Mouse (Mus musculus) MEL (cell line): ENCODE results near the gene Zfp687. TPM values are rescaled to one million over a fixed set of nuclear protein-coding genes. Genes with fewer than 3 reads are reported as not detected.

Experiments used
- DNase-seq: peaks from one replicate; pipeline ENCODE4 v3.0.0; 2011; ENCODE audit warnings: low read depth, low spot score
- H3K27ac ChIP-seq: 2 replicates; pipeline ENCODE4 v1.5.1; 2012; ENCODE audit warnings: low read depth, mild to moderate bottlenecking, control low read depth, low read length, moderate library complexity; ENCODE audit not compliant: control insufficient read depth
- H3K27me3 ChIP-seq, 2 experiments: fragments of 150-350 bp in 1 of 2; sonication (generic) in 1 of 2; 2 replicates each; pipeline ENCODE4 v1.6.1; 2012; ENCODE audit warnings: low read length in 2 of 2, mild to moderate bottlenecking in 2 of 2, improper control_type of control experiment in 1 of 2, moderate library complexity in 1 of 2; ENCODE audit not compliant: insufficient read depth in 2 of 2, control insufficient read depth in 1 of 2
- H3K36me3 ChIP-seq, 2 experiments: 2 replicates each; pipeline ENCODE4 v1.6.1; 2012 to 2014; ENCODE audit warnings: low read length in 2 of 2, improper control_type of control experiment in 1 of 2, inconsistent platforms in 1 of 2, mild to moderate bottlenecking in 1 of 2; ENCODE audit not compliant: insufficient read depth in 2 of 2, control insufficient read depth in 1 of 2
- H3K4me1 ChIP-seq, 2 experiments: fragments of 150-350 bp in 1 of 2; sonication (generic) in 1 of 2; 2 replicates each; pipeline ENCODE4 v1.6.1; 2012; ENCODE audit warnings: low read length in 2 of 2, improper control_type of control experiment in 1 of 2, mild to moderate bottlenecking in 1 of 2; ENCODE audit not compliant: insufficient read depth in 2 of 2, control insufficient read depth in 1 of 2
- H3K4me3 ChIP-seq, 2 experiments: fragments of 150-350 bp in 1 of 2; sonication (generic) in 1 of 2; 2 replicates each; pipeline ENCODE4 v1.5.1; 2012; ENCODE audit warnings: low read depth in 2 of 2, low read length in 2 of 2, mild to moderate bottlenecking in 2 of 2, moderate library complexity in 2 of 2, control low read depth in 1 of 2, improper control_type of control experiment in 1 of 2; ENCODE audit not compliant: control insufficient read depth in 1 of 2, insufficient read depth in 1 of 2
- H3K79me2 ChIP-seq: 2 replicates; pipeline ENCODE4 v1.6.1; 2012; ENCODE audit warnings: mild to moderate bottlenecking, low read length, moderate library complexity; ENCODE audit not compliant: control insufficient read depth, poor library complexity, insufficient read depth
- H3K9ac ChIP-seq: 2 replicates; pipeline ENCODE4 v1.6.1; 2012; ENCODE audit warnings: low read depth, mild to moderate bottlenecking, control low read depth, low read length, moderate library complexity; ENCODE audit not compliant: control insufficient read depth, poor library complexity, severe bottlenecking
- H3K9me3 ChIP-seq: fragments of 150-350 bp; sonication (generic); replicated peaks from 2 replicates; pipeline ENCODE4 v1.6.1; 2012; ENCODE audit warnings: mild to moderate bottlenecking, low read length, improper control_type of control experiment, moderate library complexity; ENCODE audit not compliant: insufficient read depth
- CHD2 ChIP-seq: IDR thresholded peaks from 2 replicates; pipeline ENCODE4 v1.6.1; 2011; ENCODE audit warnings: low read length, improper control_type of control experiment
- E2F4 ChIP-seq: IDR thresholded peaks from 2 replicates; pipeline ENCODE4 v1.6.1; 2011; ENCODE audit warnings: low read depth, low read length, improper control_type of control experiment, borderline replicate concordance
- ELF1 ChIP-seq: IDR thresholded peaks from 2 replicates; pipeline ENCODE4 v1.6.1; 2014; ENCODE audit warnings: low read depth, mild to moderate bottlenecking, inconsistent platforms, low read length, improper control_type of control experiment, moderate library complexity
- GABPA ChIP-seq: IDR thresholded peaks from 2 replicates; pipeline ENCODE4 v1.6.1; 2012; ENCODE audit warnings: low read depth, mild to moderate bottlenecking, inconsistent platforms, low read length, improper control_type of control experiment, moderate library complexity
- GATA1 ChIP-seq: IDR thresholded peaks from 2 replicates; pipeline ENCODE4 v1.6.1; 2011; ENCODE audit warnings: low read depth, low read length, improper control_type of control experiment
- MAX ChIP-seq: IDR thresholded peaks from 2 replicates; pipeline ENCODE4 v1.6.1; 2011; ENCODE audit warnings: low read length, improper control_type of control experiment
- MXI1 ChIP-seq: IDR thresholded peaks from 2 replicates; pipeline ENCODE4 v1.6.1; 2011; ENCODE audit warnings: mild to moderate bottlenecking, low read depth, low read length, improper control_type of control experiment
- NRF1 ChIP-seq: IDR thresholded peaks from 2 replicates; pipeline ENCODE4 v1.6.1; 2014; ENCODE audit warnings: low read depth, mild to moderate bottlenecking, inconsistent platforms, low read length, improper control_type of control experiment, moderate library complexity; ENCODE audit not compliant: poor library complexity, insufficient read depth, severe bottlenecking
- POLR2A ChIP-seq, 2 experiments: IDR thresholded peaks; 2 replicates each; pipeline ENCODE4 v1.6.1; 2011 to 2012; ENCODE audit warnings: low read length in 2 of 2, mild to moderate bottlenecking in 2 of 2, control low read depth in 1 of 2, improper control_type of control experiment in 1 of 2, low read depth in 1 of 2, moderate library complexity in 1 of 2; ENCODE audit not compliant: control insufficient read depth in 1 of 2, insufficient read depth in 1 of 2, poor library complexity in 1 of 2
- RAD21 ChIP-seq: IDR thresholded peaks from 2 replicates; pipeline ENCODE4 v1.6.1; 2011; ENCODE audit warnings: mild to moderate bottlenecking, low read depth, low read length, improper control_type of control experiment
- RCOR1 ChIP-seq: IDR thresholded peaks from 2 replicates; pipeline ENCODE4 v1.6.1; 2012; ENCODE audit warnings: low read depth, mild to moderate bottlenecking, inconsistent platforms, low read length, improper control_type of control experiment
- SIN3A ChIP-seq: IDR thresholded peaks from 2 replicates; pipeline ENCODE4 v1.6.1; 2012; ENCODE audit warnings: low read length, improper control_type of control experiment, inconsistent platforms
- SMC3 ChIP-seq: IDR thresholded peaks from 2 replicates; pipeline ENCODE4 v1.6.1; 2011; ENCODE audit warnings: low read depth, low read length, improper control_type of control experiment
- TAL1 ChIP-seq: IDR thresholded peaks from 2 replicates; pipeline ENCODE4 v1.6.1; 2012; ENCODE audit warnings: mild to moderate bottlenecking, inconsistent platforms, low read length, moderate library complexity, mixed read lengths
- UBTF ChIP-seq: IDR thresholded peaks from 2 replicates; pipeline ENCODE4 v1.6.1; 2012; ENCODE audit warnings: low read depth, mild to moderate bottlenecking, inconsistent platforms, low read length, improper control_type of control experiment, moderate library complexity, borderline replicate concordance; ENCODE audit not compliant: insufficient read depth
- ZNF384 ChIP-seq: IDR thresholded peaks from 2 replicates; pipeline ENCODE4 v1.6.1; 2012; ENCODE audit warnings: low read depth, mild to moderate bottlenecking, inconsistent platforms, low read length, improper control_type of control experiment
- polyA plus RNA-seq, 2 experiments: library from polyadenylated mRNA; stranded (reverse) in 1 of 2; unstranded in 1 of 2; fragments of >175 nt in 1 of 2; fragments of >200 nt in 1 of 2; gene quantifications; 2 replicates each; pipeline versions ENCODE4 v1.2.1 to v1.2.4; 2012; ENCODE audit warnings: low replicate concordance in 2 of 2, low read depth in 1 of 2; ENCODE audit not compliant: insufficient read length in 2 of 2, insufficient read depth in 1 of 2, missing spikeins in 1 of 2
- total RNA-seq: library from RNA; depleted of rRNA; stranded (reverse); fragments of 300-350 nt; gene quantifications from 2 replicates; pipeline ENCODE4 v1.2.3, GENCODE M21; 2012

The Zfp687 gene
- total and polyA plus RNA-seq, 3 experiments = 14.5 to 36.6 TPM; not detected in 1

DNA sequence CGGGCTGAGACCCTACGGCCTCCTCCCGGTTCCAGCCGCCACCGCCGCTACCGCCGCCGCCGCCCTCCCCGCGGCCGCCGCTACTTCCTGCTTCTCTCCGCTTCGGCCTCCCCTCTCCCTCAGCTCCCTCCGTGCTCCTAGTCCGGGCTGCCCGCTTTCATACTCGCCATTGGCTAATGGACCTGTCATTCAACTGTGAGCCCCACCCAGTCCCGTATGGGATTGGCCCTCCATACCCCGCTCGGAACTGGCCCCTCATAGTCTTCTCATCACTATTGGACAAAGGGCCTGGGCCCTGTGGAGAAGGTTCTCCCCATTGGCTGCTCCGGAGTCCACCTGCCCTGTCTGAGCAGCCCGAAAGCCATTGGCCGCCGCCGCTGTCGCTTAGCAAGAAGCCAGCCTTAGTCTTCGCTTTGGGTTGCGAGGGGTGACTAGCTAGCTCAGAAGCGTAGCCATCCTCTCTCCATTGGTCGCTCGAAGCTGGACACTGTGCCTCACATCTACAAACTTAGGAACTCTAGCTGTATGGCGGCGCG is at the start of gene Zfp687 (continued):
- TF ChIP-seq MAX = no peak
- TF ChIP-seq POLR2A (IDR thresholded peaks at IDR 0.05; ENCODE audit: control insufficient read depth in 1 of 2, insufficient read depth in 1 of 2, low read depth in 1 of 2, low read length in 2 of 2, poor library complexity in 1 of 2) = peak; percentile 83 to 94
- no peak for TF ChIP-seq RCOR1

DNA sequence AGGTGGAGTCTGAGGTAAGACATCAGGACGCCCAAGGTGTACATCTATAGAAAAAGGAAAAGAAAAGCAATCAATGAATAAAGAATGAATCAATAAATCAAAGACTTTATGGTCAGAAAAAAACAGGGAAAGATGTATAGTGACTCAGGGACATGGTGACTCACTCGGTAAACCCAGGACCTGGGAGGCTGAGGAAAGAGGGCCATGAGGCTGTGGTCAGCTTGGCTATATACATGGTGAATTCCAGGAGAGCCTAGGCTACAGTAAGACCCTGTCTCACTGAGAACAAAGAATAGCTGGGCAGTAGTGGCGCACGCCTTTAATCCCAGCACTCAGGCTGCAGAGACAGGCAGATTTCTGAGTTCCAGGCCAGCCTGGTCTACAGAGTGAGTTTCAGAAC is 48.5 kb upstream of the Zfp687 start:
- Histone ChIP-seq H3K9me3 (no peaks in the 10 kb centered on the region), H3K27ac (no peak overlapping the region), H3K36me3 (peaks cover 0 to 79% of the 10 kb centered on the region in 2 experiments; a peak in 2 of 4 replicates), H3K4me1 (no peaks in the 10 kb centered on the region), H3K79me2 (no peaks in the 10 kb centered on the region)
- no peak for TF ChIP-seq ZNF384
- TF ChIP-seq GABPA = no peak
- TF ChIP-seq MXI1 = no peak
- no peak for TF ChIP-seq E2F4
- TF ChIP-seq CHD2 = no peak
- TF ChIP-seq POLR2A (IDR thresholded peaks at IDR 0.05; ENCODE audit: control insufficient read depth in 1 of 2, insufficient read depth in 1 of 2, low read depth in 1 of 2, low read length in 2 of 2, poor library complexity in 1 of 2) = no peak
- no peak for TF ChIP-seq MAX
- TF ChIP-seq NRF1 = no peak
- TF ChIP-seq RAD21 = no peak
- TF ChIP-seq GATA1 = no peak
- no peak for TF ChIP-seq UBTF
- TF ChIP-seq, all 39 proteins: peak for 0
- no peak for DNase-seq
- Histone ChIP-seq H3K9ac (no peak overlapping the region), H3K4me3 (no peak overlapping the region), H3K27me3 (no peaks in the 10 kb centered on the region)

DNA sequence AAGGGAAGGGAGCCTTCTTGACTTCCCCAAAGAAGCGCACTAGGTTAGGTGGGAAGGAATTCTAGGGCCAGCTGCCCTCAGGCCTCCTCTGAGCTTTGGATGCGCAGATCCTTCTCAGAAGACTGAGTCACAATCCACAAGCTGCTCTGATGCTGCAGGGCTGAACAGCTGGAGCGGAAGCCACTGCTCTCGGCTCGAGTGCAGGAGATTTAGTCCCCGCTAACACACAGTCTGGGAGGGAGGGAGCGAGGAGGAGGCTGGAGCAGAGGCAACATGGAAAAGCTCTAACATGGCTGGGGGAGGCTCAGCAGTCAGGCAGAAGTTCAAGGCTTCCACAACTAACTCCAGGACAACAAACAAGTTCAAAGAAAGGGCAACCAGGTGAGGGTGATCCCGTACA is 42.8 kb upstream of the Zfp687 start:
- Histone ChIP-seq H3K9me3 (no peaks in the 10 kb centered on the region), H3K27me3 (no peaks in the 10 kb centered on the region), H3K36me3 (peaks cover 32 to 36% of the 10 kb centered on the region in 2 experiments), H3K9ac (no peak overlapping the region), H3K79me2 (no peaks in the 10 kb centered on the region), H3K27ac (no peak overlapping the region), H3K4me3 (no peak overlapping the region), H3K4me1 (peaks cover 26 to 27% of the 10 kb centered on the region in 2 experiments)
- no peak for TF ChIP-seq SMC3
- DNase-seq = no peak

DNA sequence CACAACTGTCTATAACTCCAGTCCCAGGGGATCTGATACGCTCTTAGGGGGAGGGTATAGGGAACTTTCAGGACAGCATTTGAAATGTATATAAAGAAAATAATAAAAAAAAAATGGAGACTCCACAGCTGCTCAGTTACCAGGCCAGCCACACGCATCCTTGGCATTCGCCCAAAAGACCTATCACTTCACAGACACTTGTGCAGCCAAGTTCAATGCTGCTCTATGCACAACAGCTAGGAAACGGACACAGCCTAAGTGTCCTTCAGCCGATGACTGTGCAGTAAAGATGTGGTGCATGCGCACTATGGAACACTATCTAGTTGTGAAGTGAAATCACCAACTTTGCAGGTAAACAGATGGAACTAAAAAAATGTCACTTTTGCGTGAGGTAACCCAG is 41.0 kb upstream of the Zfp687 start:
- peaks cover 29 to 35% of the 10 kb centered on the region in 2 experiments for H3K4me1 ChIP-seq
- TF ChIP-seq ELF1 = no peak
- no peak for TF ChIP-seq SIN3A
- TF ChIP-seq TAL1 = peak; percentile 84
- TF ChIP-seq RAD21 = no peak
- H3K36me3 ChIP-seq = peaks cover 17 to 42% of the 10 kb centered on the region in 2 experiments
- peak overlapping the region; percentile 39 for H3K9ac ChIP-seq
- DNase-seq = peak; percentile 100
- no peaks in the 10 kb centered on the region for H3K9me3 ChIP-seq
- H3K27ac ChIP-seq = peak overlapping the region; percentile 92
- H3K27me3 ChIP-seq = no peaks in the 10 kb centered on the region
- H3K79me2 ChIP-seq = no peaks in the 10 kb centered on the region
- peak overlapping the region; percentile 0 to 27 for H3K4me3 ChIP-seq
